Mouse (Mus musculus): ENCODE data around the gene Ilk. TPM values are rescaled to one million over a fixed set of nuclear protein-coding genes. Genes with fewer than 3 reads are reported as not detected.

The Ilk gene
- polyA plus RNA-seq, 1 experiment from 2014 or later = 199 TPM

Other genes with a start within 250 kb of the Ilk start
- 88.5 and 94.2 TPM in 2 replicates for gene Smpd1, start 182.2 kb upstream of the Ilk start, polyA plus RNA-seq (2015; fragmentation: Nextera tagmentation; extraction: Ambion mirVana)
- 294 and 330 TPM in 2 replicates for gene Apbb1, start 154.9 kb upstream of the Ilk start, polyA plus RNA-seq (2015; fragmentation: Nextera tagmentation; extraction: Ambion mirVana)
- 0.39 TPM in 1 of 2 replicates, not detected in the other for gene Hpx, start 136.5 kb upstream of the Ilk start, polyA plus RNA-seq (2015; fragmentation: Nextera tagmentation; extraction: Ambion mirVana)
- gene Trim3, start 103.0 kb upstream of the Ilk start, polyA plus RNA-seq (2015; fragmentation: Nextera tagmentation; extraction: Ambion mirVana) = 106 and 112 TPM in 2 replicates
- gene Timm10b, start 96.5 kb upstream of the Ilk start, polyA plus RNA-seq (2015; fragmentation: Nextera tagmentation; extraction: Ambion mirVana) = 145 and 150 TPM in 2 replicates
- 81.8 and 92.0 TPM in 2 replicates for gene Arfip2, start 96.2 kb upstream of the Ilk start, polyA plus RNA-seq (2015; fragmentation: Nextera tagmentation; extraction: Ambion mirVana)
- 18.2 and 18.7 TPM in 2 replicates for gene Gm45799, start 96.0 kb upstream of the Ilk start, polyA plus RNA-seq (2015; fragmentation: Nextera tagmentation; extraction: Ambion mirVana)
- 1.1 and 1.3 TPM in 2 replicates for gene Dnhd1, start 85.8 kb upstream of the Ilk start, polyA plus RNA-seq (2015; fragmentation: Nextera tagmentation; extraction: Ambion mirVana)
- gene Rrp8, start 793 bp downstream of the Ilk start, polyA plus RNA-seq (2015; fragmentation: Nextera tagmentation; extraction: Ambion mirVana) = 24.9 and 26.0 TPM in 2 replicates
- 100 and 110 TPM in 2 replicates for gene Taf10, start 7.8 kb downstream of the Ilk start, polyA plus RNA-seq (2015; fragmentation: Nextera tagmentation; extraction: Ambion mirVana)
- 45.7 and 46.2 TPM in 2 replicates for gene Tpp1, start 15.6 kb downstream of the Ilk start, polyA plus RNA-seq (2015; fragmentation: Nextera tagmentation; extraction: Ambion mirVana)
- 14.3 and 14.8 TPM in 2 replicates for gene Dchs1, start 51.1 kb downstream of the Ilk start, polyA plus RNA-seq (2015; fragmentation: Nextera tagmentation; extraction: Ambion mirVana)
- gene Mrpl17, start 74.5 kb downstream of the Ilk start, polyA plus RNA-seq (2015; fragmentation: Nextera tagmentation; extraction: Ambion mirVana) = 178 and 195 TPM in 2 replicates
- gene Gm4070, start 217.4 kb downstream of the Ilk start, polyA plus RNA-seq (2015; fragmentation: Nextera tagmentation; extraction: Ambion mirVana) = 0.19 TPM in 1 of 2 replicates, not detected in the other